Mouse (Mus musculus): ENCODE results near the gene Adrb1. TPM values are rescaled to one million over a fixed set of nuclear protein-coding genes. Genes with fewer than 3 reads are reported as not detected.

Gene Adrb1
- polyA plus RNA-seq, 1 experiment from 2014 or later, result 0.76 TPM

- Histone ChIP-seq H3K27me3 (replicated peaks; ENCODE audit: control insufficient read depth, insufficient read depth, low read length) (no peaks in the 10 kb centered on the region), H3K4me3 (ENCODE audit: low read depth, low read length) (no peak overlapping the region), H3K9ac (ENCODE audit: low read length) (no peak overlapping the region), H3K36me3 (ENCODE audit: control insufficient read depth, insufficient read depth, low read length) (no peaks in the 10 kb centered on the region), H3K27ac (ENCODE audit: low read depth) (no peak overlapping the region), H3K4me2 (ENCODE audit: low read length) (no peak overlapping the region), H3K9me3 (ENCODE audit: control insufficient read depth, low read length) (no peaks in the 10 kb centered on the region), H3K4me1 (replicated peaks; ENCODE audit: control insufficient read depth, insufficient read depth, low read length) (peaks cover 15% of the 10 kb centered on the region)
- ATAC-seq (replicated peaks; ENCODE audit: low FRiP score, low TSS enrichment, low read depth) (no peak), DNase-seq (ENCODE audit: low spot score) (no peak)
- WGBS, result 80% methylated on average over 7 of the region's 7 CpGs
These were observed 39.2 kb upstream of the Adrb1 start for GRCm38 (mm10) chr19:56682843-56683242.

- Histone ChIP-seq H3K4me1 (replicated peaks; ENCODE audit: control insufficient read depth, insufficient read depth, low read length) (peaks cover 7% of the 10 kb centered on the region; the same call in 1 of the 2 replicates), H3K36me3 (ENCODE audit: control insufficient read depth, insufficient read depth, low read length) (no peaks in the 10 kb centered on the region), H3K9ac (ENCODE audit: low read length) (no peak overlapping the region), H3K4me3 (ENCODE audit: low read depth, low read length) (no peak overlapping the region), H3K27ac (ENCODE audit: low read depth) (no peak overlapping the region), H3K9me3 (ENCODE audit: control insufficient read depth, low read length) (no peaks in the 10 kb centered on the region), H3K4me2 (ENCODE audit: low read length) (no peak overlapping the region), H3K27me3 (replicated peaks; ENCODE audit: control insufficient read depth, insufficient read depth, low read length) (no peaks in the 10 kb centered on the region)
- WGBS, result 72% methylated on average over 7 of the region's 7 CpGs
- DNase-seq (ENCODE audit: low spot score), result no peak
- no peak for ATAC-seq (replicated peaks; ENCODE audit: low FRiP score, low TSS enrichment, low read depth)
These were observed 36.5 kb upstream of the Adrb1 start for GRCm38 (mm10) chr19:56685515-56685914.

GRCm38 (mm10) chr19:56686218-56686617, 35.8 kb upstream of the Adrb1 start:
- Histone ChIP-seq H3K9ac (ENCODE audit: low read length) (no peak overlapping the region), H3K9me3 (ENCODE audit: control insufficient read depth, low read length) (no peaks in the 10 kb centered on the region), H3K27ac (ENCODE audit: low read depth) (no peak overlapping the region), H3K4me1 (replicated peaks; ENCODE audit: control insufficient read depth, insufficient read depth, low read length) (peaks cover 3% of the 10 kb centered on the region; the same call in 1 of the 2 replicates), H3K27me3 (replicated peaks; ENCODE audit: control insufficient read depth, insufficient read depth, low read length) (no peaks in the 10 kb centered on the region), H3K36me3 (ENCODE audit: control insufficient read depth, insufficient read depth, low read length) (no peaks in the 10 kb centered on the region), H3K4me2 (ENCODE audit: low read length) (no peak overlapping the region), H3K4me3 (ENCODE audit: low read depth, low read length) (no peak overlapping the region)
- no peak for ATAC-seq (replicated peaks; ENCODE audit: low FRiP score, low TSS enrichment, low read depth)
- WGBS, result 61% methylated on average over 12 of the region's 12 CpGs
- DNase-seq (ENCODE audit: low spot score), result no peak

GRCm38 (mm10) chr19:56687026-56687635, 34.9 kb upstream of the Adrb1 start:
- no peaks in the 10 kb centered on the region for H3K36me3 ChIP-seq (ENCODE audit: control insufficient read depth, insufficient read depth, low read length)
- ATAC-seq (replicated peaks; ENCODE audit: low FRiP score, low TSS enrichment, low read depth) (no peak), DNase-seq (ENCODE audit: low spot score) (no peak)
- no peak overlapping the region for H3K9ac ChIP-seq (ENCODE audit: low read length)
- no peaks in the 10 kb centered on the region for H3K9me3 ChIP-seq (ENCODE audit: control insufficient read depth, low read length)
- H3K27me3 ChIP-seq (replicated peaks; ENCODE audit: control insufficient read depth, insufficient read depth, low read length), result no peaks in the 10 kb centered on the region
- no peak overlapping the region for H3K4me2 ChIP-seq (ENCODE audit: low read length)
- peaks cover 3% of the 10 kb centered on the region; the same call in 1 of the 2 replicates for H3K4me1 ChIP-seq (replicated peaks; ENCODE audit: control insufficient read depth, insufficient read depth, low read length)
- no peak overlapping the region for H3K4me3 ChIP-seq (ENCODE audit: low read depth, low read length)
- WGBS, result 75% methylated on average over 8 of the region's 8 CpGs
- no peak overlapping the region for H3K27ac ChIP-seq (ENCODE audit: low read depth)

- Histone ChIP-seq H3K4me2 (ENCODE audit: low read length) (no peak overlapping the region), H3K9ac (ENCODE audit: low read length) (no peak overlapping the region), H3K4me3 (ENCODE audit: low read depth, low read length) (no peak overlapping the region), H3K9me3 (ENCODE audit: control insufficient read depth, low read length) (no peaks in the 10 kb centered on the region), H3K27ac (ENCODE audit: low read depth) (no peak overlapping the region), H3K36me3 (ENCODE audit: control insufficient read depth, insufficient read depth, low read length) (no peaks in the 10 kb centered on the region), H3K4me1 (replicated peaks; ENCODE audit: control insufficient read depth, insufficient read depth, low read length) (peaks cover 3% of the 10 kb centered on the region; the same call in 1 of the 2 replicates), H3K27me3 (replicated peaks; ENCODE audit: control insufficient read depth, insufficient read depth, low read length) (no peaks in the 10 kb centered on the region)
- WGBS, result 78% methylated on average over 10 of the region's 10 CpGs
- ATAC-seq (replicated peaks; ENCODE audit: low FRiP score, low TSS enrichment, low read depth), result no peak
- DNase-seq (ENCODE audit: low spot score), result no peak
These were observed 34.3 kb upstream of the Adrb1 start for GRCm38 (mm10) chr19:56687676-56688075.

- H3K27me3 ChIP-seq (replicated peaks; ENCODE audit: control insufficient read depth, insufficient read depth, low read length), result no peaks in the 10 kb centered on the region
- H3K36me3 ChIP-seq (ENCODE audit: control insufficient read depth, insufficient read depth, low read length), result no peaks in the 10 kb centered on the region
- no peak overlapping the region for H3K4me2 ChIP-seq (ENCODE audit: low read length)
- H3K4me1 ChIP-seq (replicated peaks; ENCODE audit: control insufficient read depth, insufficient read depth, low read length), result peaks cover 3% of the 10 kb centered on the region; the same call in 1 of the 2 replicates
- H3K27ac ChIP-seq (ENCODE audit: low read depth), result no peak overlapping the region
- H3K9ac ChIP-seq (ENCODE audit: low read length), result no peak overlapping the region
- 65% methylated on average over 12 of the region's 12 CpGs for WGBS
- H3K9me3 ChIP-seq (ENCODE audit: control insufficient read depth, low read length), result no peaks in the 10 kb centered on the region
- DNase-seq (ENCODE audit: low spot score) (no peak), ATAC-seq (replicated peaks; ENCODE audit: low FRiP score, low TSS enrichment, low read depth) (no peak)
- no peak overlapping the region for H3K4me3 ChIP-seq (ENCODE audit: low read depth, low read length)
These were observed 33.2 kb upstream of the Adrb1 start for GRCm38 (mm10) chr19:56688661-56689335.

GRCm38 (mm10) chr19:56689493-56689892, 32.5 kb upstream of the Adrb1 start:
- Histone ChIP-seq H3K4me1 (replicated peaks; ENCODE audit: control insufficient read depth, insufficient read depth, low read length) (peaks cover 3% of the 10 kb centered on the region; the same call in 1 of the 2 replicates), H3K9ac (ENCODE audit: low read length) (no peak overlapping the region), H3K27me3 (replicated peaks; ENCODE audit: control insufficient read depth, insufficient read depth, low read length) (no peaks in the 10 kb centered on the region), H3K9me3 (ENCODE audit: control insufficient read depth, low read length) (no peaks in the 10 kb centered on the region), H3K4me3 (ENCODE audit: low read depth, low read length) (no peak overlapping the region), H3K4me2 (ENCODE audit: low read length) (no peak overlapping the region), H3K27ac (ENCODE audit: low read depth) (no peak overlapping the region), H3K36me3 (ENCODE audit: control insufficient read depth, insufficient read depth, low read length) (no peaks in the 10 kb centered on the region)
- ATAC-seq (replicated peaks; ENCODE audit: low FRiP score, low TSS enrichment, low read depth) (no peak), DNase-seq (ENCODE audit: low spot score) (no peak)
- 73% methylated on average over 6 of the region's 6 CpGs for WGBS

GRCm38 (mm10) chr19:56691103-56691502, 30.9 kb upstream of the Adrb1 start:
- Histone ChIP-seq H3K27ac (ENCODE audit: low read depth) (no peak overlapping the region), H3K9ac (ENCODE audit: low read length) (no peak overlapping the region), H3K4me1 (replicated peaks; ENCODE audit: control insufficient read depth, insufficient read depth, low read length) (peaks cover 3% of the 10 kb centered on the region; the same call in 1 of the 2 replicates), H3K27me3 (replicated peaks; ENCODE audit: control insufficient read depth, insufficient read depth, low read length) (no peaks in the 10 kb centered on the region), H3K4me2 (ENCODE audit: low read length) (no peak overlapping the region), H3K4me3 (ENCODE audit: low read depth, low read length) (no peak overlapping the region), H3K9me3 (ENCODE audit: control insufficient read depth, low read length) (no peaks in the 10 kb centered on the region), H3K36me3 (ENCODE audit: control insufficient read depth, insufficient read depth, low read length) (no peaks in the 10 kb centered on the region)
- no peak for ATAC-seq (replicated peaks; ENCODE audit: low FRiP score, low TSS enrichment, low read depth)
- WGBS, result 90% methylated on average over 3 of the region's 3 CpGs
- no peak for DNase-seq (ENCODE audit: low spot score)

GRCm38 (mm10) chr19:56692451-56692850, 29.5 kb upstream of the Adrb1 start:
- no peaks in the 10 kb centered on the region; the same call in 1 of the 2 replicates for H3K4me1 ChIP-seq (replicated peaks; ENCODE audit: control insufficient read depth, insufficient read depth, low read length)
- no peak for ATAC-seq (replicated peaks; ENCODE audit: low FRiP score, low TSS enrichment, low read depth)
- no peaks in the 10 kb centered on the region for H3K27me3 ChIP-seq (replicated peaks; ENCODE audit: control insufficient read depth, insufficient read depth, low read length)
- no peak overlapping the region for H3K4me2 ChIP-seq (ENCODE audit: low read length)
- no peaks in the 10 kb centered on the region for H3K36me3 ChIP-seq (ENCODE audit: control insufficient read depth, insufficient read depth, low read length)
- WGBS, result 27% methylated on average over 5 of the region's 5 CpGs
- no peak for DNase-seq (ENCODE audit: low spot score)
- H3K9ac ChIP-seq (ENCODE audit: low read length), result no peak overlapping the region
- no peaks in the 10 kb centered on the region for H3K9me3 ChIP-seq (ENCODE audit: control insufficient read depth, low read length)
- H3K4me3 ChIP-seq (ENCODE audit: low read depth, low read length), result no peak overlapping the region
- no peak overlapping the region for H3K27ac ChIP-seq (ENCODE audit: low read depth)

All from intestine, embryonic 14.5 days (tissue).